Mouse (Mus musculus) heart, embryonic 11.5 days (tissue): ENCODE results near the gene Abcg8. TPM values are rescaled to one million over a fixed set of nuclear protein-coding genes. Genes with fewer than 3 reads are reported as not detected.

ENCODE experiments used
- ATAC-seq: fragments of 200-750 bp; cut with Nextera tagmentation; replicated peaks from 2 replicates; pipeline ENCODE4 v1.8.0; 2017; ENCODE audit warnings: moderate library complexity; ENCODE audit not compliant: insufficient number of reproducible peaks, low FRiP score, low TSS enrichment
- H3K27ac ChIP-seq: fragments of 300-500 bp; sonication (generic); 2 replicates; pipeline ENCODE4 v1.5.1; 2014; ENCODE audit warnings: mild to moderate bottlenecking, low read depth, low read length
- H3K27me3 ChIP-seq: fragments of 300-500 bp; sonication (generic); 2 replicates; pipeline ENCODE4 v1.6.1; 2014; ENCODE audit warnings: mild to moderate bottlenecking, low read length, mixed read lengths; ENCODE audit not compliant: control insufficient read depth, insufficient read depth
- H3K36me3 ChIP-seq: fragments of 300-500 bp; sonication (generic); 2 replicates; pipeline ENCODE4 v1.6.1; 2014; ENCODE audit warnings: mild to moderate bottlenecking, low read length, moderate library complexity, mixed read lengths; ENCODE audit not compliant: control insufficient read depth, insufficient read depth
- H3K4me1 ChIP-seq: fragments of 300-500 bp; sonication (generic); 2 replicates; pipeline ENCODE4 v1.6.1; 2014; ENCODE audit warnings: low read length; ENCODE audit not compliant: control insufficient read depth, insufficient read depth
- H3K4me2 ChIP-seq: fragments of 300-500 bp; sonication (generic); 2 replicates; pipeline ENCODE4 v1.6.1; 2014; ENCODE audit warnings: mild to moderate bottlenecking, moderate library complexity
- H3K4me3 ChIP-seq: fragments of 300-500 bp; sonication (generic); 2 replicates; pipeline ENCODE4 v1.5.1; 2014; ENCODE audit warnings: low read depth, low read length
- H3K9ac ChIP-seq: fragments of 300-500 bp; sonication (generic); 2 replicates; pipeline ENCODE4 v1.6.1; 2014; ENCODE audit warnings: mild to moderate bottlenecking, low read depth, low read length, moderate library complexity
- H3K9me3 ChIP-seq: fragments of 300-500 bp; sonication (generic); replicated peaks from 2 replicates; pipeline ENCODE4 v1.6.1; 2016; ENCODE audit warnings: low read length; ENCODE audit not compliant: control insufficient read depth
- WGBS: fragments of 180-500 bp; shearing (Covaris S2); extraction: QIAGEN DNeasy Blood & Tissue Kit; methylation state at CpG from one replicate; pipeline ENCODE4 v1.1.7; 2014; ENCODE audit not compliant: insufficient replicate concordance; 5-methylcytosine and 5-hydroxymethylcytosine counted together
- polyA plus RNA-seq: library from polyadenylated mRNA; unstranded; fragments of >200 nt; fragmentation: Nextera tagmentation; extraction: Ambion mirVana; gene quantifications from 2 replicates; pipeline ENCODE4 v1.2.1, GENCODE M21; 2014

Gene Abcg8
- polyA plus RNA-seq, 1 experiment from 2014 or later, result not detected

GRCm38 (mm10) chr17:84747212-84747611 is 71.1 kb downstream of the Abcg8 start:
- Histone ChIP-seq H3K4me3 (no peak overlapping the region), H3K36me3 (0 out of 2 replicates have a peak, but pooled peaks cover 2% of the 10 kb centered on the region), H3K27me3 (no peaks in the 10 kb centered on the region), H3K9ac (no peak overlapping the region), H3K9me3 (no peaks in the 10 kb centered on the region), H3K4me1 (peaks cover 12% of the 10 kb centered on the region), H3K4me2 (no peak overlapping the region), H3K27ac (no peak overlapping the region)
- 80% methylated on average over 6 of the region's 6 CpGs for WGBS
- no peak for ATAC-seq

- peaks cover 3% of the 10 kb centered on the region; the same call in 1 of the 2 replicates for H3K36me3 ChIP-seq
- H3K9ac ChIP-seq, result no peak overlapping the region
- H3K9me3 ChIP-seq, result no peaks in the 10 kb centered on the region
- WGBS, result 91% methylated on average over 9 of the region's 9 CpGs
- H3K4me3 ChIP-seq, result no peak overlapping the region
- no peak overlapping the region for H3K27ac ChIP-seq
- no peak for ATAC-seq
- H3K27me3 ChIP-seq, result no peaks in the 10 kb centered on the region
- peaks cover 8% of the 10 kb centered on the region for H3K4me1 ChIP-seq
- no peak overlapping the region for H3K4me2 ChIP-seq
These were observed 72.1 kb downstream of the Abcg8 start for GRCm38 (mm10) chr17:84748152-84748682.

- H3K9ac ChIP-seq, result no peak overlapping the region
- ATAC-seq, result no peak
- no peak overlapping the region for H3K4me3 ChIP-seq
- no peaks in the 10 kb centered on the region for H3K9me3 ChIP-seq
- H3K27ac ChIP-seq, result no peak overlapping the region
- no peak overlapping the region for H3K4me2 ChIP-seq
- 0 out of 2 replicates have a peak, but pooled peaks cover 4% of the 10 kb centered on the region for H3K4me1 ChIP-seq
- H3K27me3 ChIP-seq, result no peaks in the 10 kb centered on the region
- 75% methylated on average over 8 of the region's 8 CpGs for WGBS
- H3K36me3 ChIP-seq, result peaks cover 5% of the 10 kb centered on the region; the same call in 1 of the 2 replicates
These were observed 73.2 kb downstream of the Abcg8 start for GRCm38 (mm10) chr17:84749297-84749696.

Other genes with a start within 250 kb of the Abcg8 start
- gene Thada, start 210.1 kb upstream of the Abcg8 start, polyA plus RNA-seq, result 7.9 and 8.9 TPM in 2 replicates
- 3.2 and 4.2 TPM in 2 replicates for gene Plekhh2, start 164.4 kb upstream of the Abcg8 start, polyA plus RNA-seq
- gene Dync2li1, start 49.8 kb upstream of the Abcg8 start, polyA plus RNA-seq, result 11.9 and 12.8 TPM in 2 replicates
- gene Abcg5, start 6.7 kb downstream of the Abcg8 start, polyA plus RNA-seq, result 0.43 and 0.99 TPM in 2 replicates
- gene Lrpprc, start 114.5 kb downstream of the Abcg8 start, polyA plus RNA-seq, result 62.2 and 72.3 TPM in 2 replicates